ENCODE assay signal across 8 mouse cellular contexts in the genomic region with DNA sequence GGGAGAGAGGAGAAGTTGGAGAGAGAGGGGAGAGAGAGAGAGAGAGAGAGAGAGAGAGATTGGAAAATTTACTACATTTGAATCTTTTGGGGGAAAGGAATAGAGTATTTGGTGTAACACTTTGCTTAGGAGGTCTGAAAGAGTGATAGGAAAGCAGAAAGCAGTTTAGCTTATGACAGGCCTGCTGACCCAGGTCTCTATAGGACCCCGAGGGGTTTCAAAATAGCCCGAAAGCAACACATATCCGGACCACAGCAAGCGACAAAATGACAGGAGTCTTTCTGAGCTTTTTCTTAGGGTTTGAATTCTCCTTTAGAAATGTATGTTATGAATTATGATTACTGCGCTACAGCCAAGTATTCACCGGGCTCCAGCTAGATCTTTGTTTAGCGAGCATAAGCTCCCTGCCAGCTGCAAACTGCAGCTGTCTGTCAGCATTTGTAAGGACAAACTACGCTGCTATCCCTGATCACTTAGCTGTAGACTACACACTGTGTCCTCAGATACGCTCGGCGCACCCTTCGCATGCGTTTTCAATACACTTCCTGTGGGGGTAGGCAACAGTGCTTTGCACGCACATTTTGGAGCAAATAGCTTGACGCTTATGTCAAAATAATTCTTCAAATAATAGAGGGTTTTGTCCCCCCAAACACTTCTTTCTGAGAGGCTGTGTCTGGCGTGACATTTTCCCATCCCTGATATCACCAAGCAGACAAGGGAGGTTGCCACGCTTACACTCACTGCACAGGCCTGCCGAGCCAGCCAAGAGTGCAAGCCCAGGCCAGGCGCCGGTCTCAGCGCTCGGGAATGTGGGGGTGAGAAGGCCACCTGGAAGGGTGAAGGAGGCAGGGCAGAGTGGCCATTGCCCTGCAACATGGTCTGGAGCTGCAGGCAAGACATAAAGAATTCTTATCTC.
DNase-seq lines count a peak whose midpoint lies in the region; ATAC-seq lines count a peak whose summit lies in the region.
"Had no signal": no experiment of that assay in that cellular context is flagged by ENCODE, and none has a peak within 500 bp of the region (broad histone marks: within the 10 kb centered on the region; RNA-seq: fewer than 3 reads in every experiment).

No protein-coding gene starts in this region.

- no peaks in the 10 kb centered on the region for H3K27me3 ChIP-seq in embryonic facial prominence, embryonic 11.5 days (ENCODE audit: control insufficient read depth, insufficient read depth, low read length)
- no peaks in the 10 kb centered on the region for H3K27me3 ChIP-seq in heart, embryonic 11.5 days (ENCODE audit: control insufficient read depth, insufficient read depth, low read length)
- no peaks in the 10 kb centered on the region for H3K27me3 ChIP-seq in kidney, embryonic 14.5 days (ENCODE audit: control insufficient read depth, insufficient read depth, low read length)
- no peaks in the 10 kb centered on the region for H3K27me3 ChIP-seq in liver, embryonic 11.5 days (replicated peaks; ENCODE audit: control insufficient read depth, insufficient read depth, low read length)
- no peaks in the 10 kb centered on the region for H3K27me3 ChIP-seq in neural tube, embryonic 14.5 days (ENCODE audit: control insufficient read depth, insufficient read depth, low read length)

- no peak overlapping the region for H3K4me3 ChIP-seq in embryonic facial prominence, embryonic 11.5 days (ENCODE audit: low read depth, low read length)
- no peak overlapping the region for H3K4me3 ChIP-seq in heart, embryonic 11.5 days (ENCODE audit: low read depth, low read length)
- H3K4me3 ChIP-seq in kidney, embryonic 14.5 days (ENCODE audit: low read length) = no peak overlapping the region
- no peak overlapping the region for H3K4me3 ChIP-seq in liver, embryonic 11.5 days (ENCODE audit: low read depth, low read length)
- no peak overlapping the region for H3K4me3 ChIP-seq in neural tube, embryonic 14.5 days (ENCODE audit: low read depth, low read length)
- H3K4me3 ChIP-seq: myocyte had no signal

- no peak overlapping the region; the same call in 1 of the 2 replicates for H3K9ac ChIP-seq in embryonic facial prominence, embryonic 11.5 days (replicated peaks; ENCODE audit: low read length)
- no peak overlapping the region for H3K9ac ChIP-seq in heart, embryonic 11.5 days (ENCODE audit: low read depth, low read length)
- no peak overlapping the region; the same call in 1 of the 2 replicates for H3K9ac ChIP-seq in kidney, embryonic 14.5 days (ENCODE audit: low read depth, low read length)
- no peak overlapping the region for H3K9ac ChIP-seq in liver, embryonic 11.5 days (ENCODE audit: low read depth, low read length)
- H3K9ac ChIP-seq in neural tube, embryonic 14.5 days (replicated peaks; ENCODE audit: low read depth, low read length) = no peak overlapping the region

- no peaks in the 10 kb centered on the region for H3K9me3 ChIP-seq in embryonic facial prominence, embryonic 11.5 days (replicated peaks; ENCODE audit: control insufficient read depth, low read length)
- H3K9me3 ChIP-seq in heart, embryonic 11.5 days (replicated peaks; ENCODE audit: control insufficient read depth, low read length) = no peaks in the 10 kb centered on the region
- no peaks in the 10 kb centered on the region for H3K9me3 ChIP-seq in kidney, embryonic 14.5 days (ENCODE audit: control insufficient read depth, low read length)
- H3K9me3 ChIP-seq in liver, embryonic 11.5 days (ENCODE audit: control insufficient read depth, low read length) = no peaks in the 10 kb centered on the region
- no peaks in the 10 kb centered on the region for H3K9me3 ChIP-seq in neural tube, embryonic 14.5 days (ENCODE audit: control insufficient read depth, low read length)

- peak; percentile 72 for ATAC-seq in embryonic facial prominence, embryonic 11.5 days (replicated peaks; ENCODE audit: insufficient number of reproducible peaks, low FRiP score, low TSS enrichment, low read depth)
- ATAC-seq in heart, embryonic 11.5 days (replicated peaks; ENCODE audit: insufficient number of reproducible peaks, low FRiP score, low TSS enrichment) = 0 out of 2 replicates have a peak, but pooled peaks have one; percentile 61
- ATAC-seq in kidney, embryonic 14.5 days (ENCODE audit: low FRiP score, low TSS enrichment) = peak; percentile 83; the same call in 1 of the 2 replicates
- no peak for ATAC-seq in liver, embryonic 11.5 days (replicated peaks; ENCODE audit: low FRiP score)
- peak; percentile 74 for ATAC-seq in neural tube, embryonic 14.5 days (ENCODE audit: low read depth)
- ATAC-seq in erythroblast, adult 5-6 weeks (replicated peaks; ENCODE audit: low FRiP score, poor library complexity, severe bottlenecking) = no peak

- no peak overlapping the region for H3K4me2 ChIP-seq in embryonic facial prominence, embryonic 11.5 days (ENCODE audit: low read depth, low read length)
- peak overlapping the region; percentile 5; the same call in 1 of the 2 replicates for H3K4me2 ChIP-seq in heart, embryonic 11.5 days
- no peak overlapping the region for H3K4me2 ChIP-seq in kidney, embryonic 14.5 days (replicated peaks; ENCODE audit: low read depth, low read length)
- H3K4me2 ChIP-seq in liver, embryonic 11.5 days = no peak overlapping the region
- H3K4me2 ChIP-seq in neural tube, embryonic 14.5 days (ENCODE audit: low read depth, low read length) = peak overlapping the region; percentile 8; the same call in 1 of the 2 replicates

- no peaks in the 10 kb centered on the region for H3K36me3 ChIP-seq in embryonic facial prominence, embryonic 11.5 days (replicated peaks; ENCODE audit: control insufficient read depth, insufficient read depth, low read depth, low read length)
- no peaks in the 10 kb centered on the region for H3K36me3 ChIP-seq in heart, embryonic 11.5 days (ENCODE audit: control insufficient read depth, insufficient read depth, low read length)
- H3K36me3 ChIP-seq in kidney, embryonic 14.5 days (ENCODE audit: control insufficient read depth, insufficient read depth, low read length) = no peaks in the 10 kb centered on the region
- no peaks in the 10 kb centered on the region for H3K36me3 ChIP-seq in liver, embryonic 11.5 days (ENCODE audit: control insufficient read depth, insufficient read depth, low read length)
- H3K36me3 ChIP-seq in neural tube, embryonic 14.5 days (ENCODE audit: control insufficient read depth, insufficient read depth, low read length) = no peaks in the 10 kb centered on the region

- DNase-seq in adrenal gland, postnatal 25 days = peak; percentile 7
- peak; percentile 45 for DNase-seq in embryonic facial prominence, embryonic 11.5 days (ENCODE audit: low spot score)
- peak; percentile 34 for DNase-seq in liver, embryonic 11.5 days (ENCODE audit: low spot score)

- no peak overlapping the region for H3K27ac ChIP-seq in embryonic facial prominence, embryonic 11.5 days (replicated peaks; ENCODE audit: low read depth, low read length)
- no peak overlapping the region for H3K27ac ChIP-seq in heart, embryonic 11.5 days (ENCODE audit: low read depth, low read length)
- peak overlapping the region; percentile 31; the same call in 1 of the 2 replicates for H3K27ac ChIP-seq in kidney, embryonic 14.5 days (ENCODE audit: low read depth, low read length)
- H3K27ac ChIP-seq in liver, embryonic 11.5 days (ENCODE audit: low read depth, low read length) = peak overlapping the region; percentile 8; the same call in 1 of the 2 replicates
- no peak overlapping the region for H3K27ac ChIP-seq in neural tube, embryonic 14.5 days (ENCODE audit: low read depth, low read length)

- H3K4me1 ChIP-seq in embryonic facial prominence, embryonic 11.5 days (ENCODE audit: control insufficient read depth, insufficient read depth, low read length) = no peaks in the 10 kb centered on the region
- H3K4me1 ChIP-seq in heart, embryonic 11.5 days (ENCODE audit: control insufficient read depth, insufficient read depth, low read length) = no peaks in the 10 kb centered on the region; the same call in 1 of the 2 replicates
- H3K4me1 ChIP-seq in kidney, embryonic 14.5 days (ENCODE audit: control insufficient read depth, insufficient read depth, low read length) = peaks cover 4% of the 10 kb centered on the region; the same call in 1 of the 2 replicates
- no peaks in the 10 kb centered on the region for H3K4me1 ChIP-seq in liver, embryonic 11.5 days (replicated peaks; ENCODE audit: control insufficient read depth, insufficient read depth, low read length)
- peaks cover 6% of the 10 kb centered on the region for H3K4me1 ChIP-seq in neural tube, embryonic 14.5 days (ENCODE audit: control insufficient read depth, insufficient read depth, low read length)

- 35% methylated on average over 22 of the region's 22 CpGs for WGBS in embryonic facial prominence, embryonic 11.5 days
- WGBS in heart, embryonic 11.5 days (ENCODE audit: insufficient replicate concordance) = 49% methylated on average over 22 of the region's 22 CpGs
- 55% methylated on average over 22 of the region's 22 CpGs for WGBS in kidney, embryonic 14.5 days
- WGBS in liver, embryonic 11.5 days = 70% methylated on average over 22 of the region's 22 CpGs
- 46% methylated on average over 22 of the region's 22 CpGs for WGBS in neural tube, embryonic 14.5 days

Comparison
In these comparisons a context has a peak if more than half of its experiments do, and no peak if none do; other contexts are left out.
1. ATAC-seq: peak in embryonic facial prominence, embryonic 11.5 days (single experiment), heart, embryonic 11.5 days (single experiment), kidney, embryonic 14.5 days (single experiment) and neural tube, embryonic 14.5 days (single experiment); none in liver, embryonic 11.5 days (single experiment) and erythroblast, adult 5-6 weeks (single experiment).
2. H3K27ac ChIP-seq: peak in kidney, embryonic 14.5 days (single experiment) and liver, embryonic 11.5 days (single experiment); none in embryonic facial prominence, embryonic 11.5 days (single experiment), heart, embryonic 11.5 days (single experiment) and neural tube, embryonic 14.5 days (single experiment).
3. H3K4me2 ChIP-seq: peak in heart, embryonic 11.5 days (single experiment) and neural tube, embryonic 14.5 days (single experiment); none in embryonic facial prominence, embryonic 11.5 days (single experiment), kidney, embryonic 14.5 days (single experiment) and liver, embryonic 11.5 days (single experiment).
4. Peak in every context shown above with its lines, with median percentiles within 50 percentile points of each other: DNase-seq.